Mouse (Mus musculus) liver, embryonic 15.5 days (tissue): ENCODE measurements around the gene Usp6nl. TPM values are rescaled to one million over a fixed set of nuclear protein-coding genes. Genes with fewer than 3 reads are reported as not detected.
A peak's percentile ranks its signal among the peaks of the same experiment; 100 is the strongest.

Experiments
- ATAC-seq: fragments of 200-750 bp; cut with Nextera tagmentation; 2 replicates; pipeline ENCODE4 v1.8.0; 2017; ENCODE audit warnings: moderate number of reproducible peaks, mild to moderate bottlenecking, moderate library complexity; ENCODE audit not compliant: insufficient read depth
- H3K27ac ChIP-seq: fragments of 300-500 bp; sonication (generic); replicated peaks from 2 replicates; pipeline ENCODE4 v1.5.1; 2015; ENCODE audit warnings: mild to moderate bottlenecking, inconsistent platforms
- H3K27me3 ChIP-seq: fragments of 300-500 bp; sonication (generic); 2 replicates; pipeline ENCODE4 v1.6.1; 2015; ENCODE audit warnings: mild to moderate bottlenecking, inconsistent platforms
- H3K36me3 ChIP-seq: fragments of 300-500 bp; sonication (generic); replicated peaks from 2 replicates; pipeline ENCODE4 v1.6.1; 2015; ENCODE audit warnings: moderate library complexity, mild to moderate bottlenecking, inconsistent platforms
- H3K4me1 ChIP-seq: fragments of 300-500 bp; sonication (generic); replicated peaks from 2 replicates; pipeline ENCODE4 v1.6.1; 2015; ENCODE audit warnings: inconsistent platforms
- H3K4me2 ChIP-seq: fragments of 300-500 bp; sonication (generic); 2 replicates; pipeline ENCODE4 v1.6.1; 2015; ENCODE audit warnings: moderate library complexity, mild to moderate bottlenecking, inconsistent platforms
- H3K4me3 ChIP-seq: fragments of 300-500 bp; sonication (generic); replicated peaks from 2 replicates; pipeline ENCODE4 v1.5.1; 2015; ENCODE audit warnings: mild to moderate bottlenecking, inconsistent platforms
- H3K9ac ChIP-seq: fragments of 300-500 bp; sonication (generic); 2 replicates; pipeline ENCODE4 v1.6.1; 2015; ENCODE audit warnings: moderate library complexity, mild to moderate bottlenecking, inconsistent platforms
- H3K9me3 ChIP-seq: fragments of 300-500 bp; sonication (generic); replicated peaks from 2 replicates; pipeline ENCODE4 v1.6.1; 2016; ENCODE audit warnings: inconsistent platforms
- WGBS: fragments of 180-500 bp; shearing (Covaris S2); methylation state at CpG from one replicate; pipeline ENCODE4 v1.1.7; 2015; ENCODE audit warnings: mixed read lengths; ENCODE audit not compliant: insufficient replicate concordance; 5-methylcytosine and 5-hydroxymethylcytosine counted together
- polyA plus RNA-seq: library from polyadenylated mRNA; unstranded; fragments of >200 nt; fragmentation: Nextera tagmentation; extraction: Ambion mirVana; gene quantifications from 2 replicates; pipeline ENCODE4 v1.2.1, GENCODE M21; 2015

Gene Usp6nl
- 2.5 and 3.1 TPM in 2 replicates for polyA plus RNA-seq

DNA sequence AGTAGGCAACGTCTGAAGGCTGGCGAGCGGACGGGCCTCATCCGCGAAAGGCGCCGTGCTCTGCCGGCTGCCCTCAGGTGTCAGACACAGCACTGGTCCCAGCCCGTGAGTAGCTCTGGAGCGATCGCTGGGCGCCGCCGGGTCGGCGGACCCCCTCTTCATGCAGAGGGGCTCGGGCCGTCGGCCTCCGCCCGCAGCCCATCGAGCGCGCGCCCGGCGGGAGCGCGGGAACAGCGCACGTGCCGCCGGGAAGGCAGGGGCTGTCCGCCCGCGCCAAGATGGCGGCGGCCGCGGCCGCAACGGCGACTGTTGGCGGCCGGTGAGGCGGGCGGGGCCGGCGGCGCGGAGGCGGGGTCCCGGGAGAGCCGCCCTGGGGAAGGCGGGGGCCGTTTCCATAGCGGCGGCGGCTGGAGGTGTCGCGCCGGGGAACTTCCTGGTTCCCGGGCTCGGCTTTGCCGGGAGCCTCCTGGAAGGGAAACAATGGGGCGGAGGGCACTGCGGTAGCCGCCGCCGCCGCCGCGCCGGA, at the start of gene Usp6nl:
TSS of gene Usp6nl (plus strand) at position 292 of the 526 bp plus-strand sequence.
- Histone ChIP-seq H3K27me3 (no peaks in the 10 kb centered on the region), H3K4me1 (peaks cover 34% of the 10 kb centered on the region), H3K4me2 (peak within 1 kb of the TSS; percentile 93), H3K9ac (peak within 1 kb of the TSS; percentile 96), H3K4me3 (peak within 1 kb of the TSS; percentile 99), H3K27ac (peak within 1 kb of the TSS; percentile 92), H3K9me3 (no peaks in the 10 kb centered on the region), H3K36me3 (no peaks in the 10 kb centered on the region)
- WGBS = under 1% methylated on average over 75 of the region's 75 CpGs
- ATAC-seq = peak; percentile 94

DNA sequence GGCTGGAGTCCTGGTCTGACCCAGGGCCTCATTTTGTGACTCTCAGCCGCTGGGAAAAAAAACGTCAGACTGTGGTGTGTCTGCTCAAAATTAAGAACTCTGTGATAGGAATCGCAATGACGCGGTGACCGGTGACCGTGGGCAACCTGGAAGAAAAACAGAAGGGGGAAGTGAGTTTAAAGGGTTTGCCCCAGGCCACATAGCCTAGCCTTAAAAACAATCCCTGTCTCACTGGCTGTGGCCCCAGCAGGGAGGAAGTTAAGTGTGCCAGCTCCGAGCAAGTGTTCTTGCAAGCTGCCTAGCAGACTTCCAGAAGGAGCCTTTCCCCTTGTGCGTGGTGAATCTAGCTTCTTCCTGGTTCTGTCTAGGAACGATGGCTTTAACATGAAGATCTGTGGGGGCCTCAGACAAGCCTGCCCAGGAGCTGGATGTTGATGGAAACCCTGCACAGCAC, 49.0 kb upstream of the Usp6nl start:
- Histone ChIP-seq H3K27me3 (peaks cover 16% of the 10 kb centered on the region; the same call in 1 of the 2 replicates), H3K9ac (no peak overlapping the region), H3K4me2 (no peak overlapping the region), H3K9me3 (no peaks in the 10 kb centered on the region), H3K27ac (peak overlapping the region; percentile 3; the same call in 1 of the 2 replicates), H3K4me1 (peaks cover 13% of the 10 kb centered on the region), H3K4me3 (no peak overlapping the region), H3K36me3 (no peaks in the 10 kb centered on the region)
- ATAC-seq = no peak
- 11% methylated on average over 10 of the region's 10 CpGs for WGBS

DNA sequence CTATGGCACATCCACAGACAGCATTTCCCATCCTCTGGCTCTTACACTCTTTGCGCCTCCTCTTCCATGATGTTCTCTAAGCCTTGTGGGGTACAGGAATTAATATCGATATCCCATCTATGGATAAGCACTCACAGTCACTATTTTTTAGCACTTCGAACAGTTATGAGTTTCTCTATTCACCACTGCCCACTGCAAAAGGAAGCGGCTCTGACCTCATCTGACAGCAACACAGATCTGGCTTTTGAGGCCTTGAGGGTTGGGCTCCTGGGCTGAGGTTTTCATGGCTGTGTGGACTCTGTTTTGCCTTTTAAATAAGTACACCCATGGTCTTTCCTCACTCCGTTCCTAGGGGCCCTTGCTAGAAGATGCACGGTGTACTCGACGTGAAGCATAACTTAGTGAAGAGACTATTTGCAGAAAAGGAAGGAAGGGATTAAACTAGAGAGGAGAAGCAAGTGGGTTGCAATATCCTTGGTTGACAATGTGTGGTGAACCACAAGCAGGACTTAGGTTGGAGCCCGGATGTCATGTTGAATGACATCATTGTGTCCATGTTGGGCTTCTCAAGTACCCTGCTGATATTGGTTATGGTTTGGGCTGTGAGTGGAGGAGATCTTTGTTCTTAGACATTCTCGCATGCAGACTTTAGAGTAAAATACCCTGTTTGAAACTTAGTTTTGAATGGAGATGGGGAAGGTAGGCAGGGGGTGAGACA, 43.5 kb upstream of the Usp6nl start:
- Histone ChIP-seq H3K4me3 (no peak overlapping the region), H3K4me1 (peaks cover 38% of the 10 kb centered on the region), H3K4me2 (no peak overlapping the region), H3K9me3 (no peaks in the 10 kb centered on the region), H3K27me3 (0 out of 2 replicates have a peak, but pooled peaks cover 21% of the 10 kb centered on the region), H3K27ac (no peak overlapping the region), H3K36me3 (no peaks in the 10 kb centered on the region), H3K9ac (no peak overlapping the region)
- 38% methylated on average over 10 of the region's 10 CpGs for WGBS
- ATAC-seq = no peak

DNA sequence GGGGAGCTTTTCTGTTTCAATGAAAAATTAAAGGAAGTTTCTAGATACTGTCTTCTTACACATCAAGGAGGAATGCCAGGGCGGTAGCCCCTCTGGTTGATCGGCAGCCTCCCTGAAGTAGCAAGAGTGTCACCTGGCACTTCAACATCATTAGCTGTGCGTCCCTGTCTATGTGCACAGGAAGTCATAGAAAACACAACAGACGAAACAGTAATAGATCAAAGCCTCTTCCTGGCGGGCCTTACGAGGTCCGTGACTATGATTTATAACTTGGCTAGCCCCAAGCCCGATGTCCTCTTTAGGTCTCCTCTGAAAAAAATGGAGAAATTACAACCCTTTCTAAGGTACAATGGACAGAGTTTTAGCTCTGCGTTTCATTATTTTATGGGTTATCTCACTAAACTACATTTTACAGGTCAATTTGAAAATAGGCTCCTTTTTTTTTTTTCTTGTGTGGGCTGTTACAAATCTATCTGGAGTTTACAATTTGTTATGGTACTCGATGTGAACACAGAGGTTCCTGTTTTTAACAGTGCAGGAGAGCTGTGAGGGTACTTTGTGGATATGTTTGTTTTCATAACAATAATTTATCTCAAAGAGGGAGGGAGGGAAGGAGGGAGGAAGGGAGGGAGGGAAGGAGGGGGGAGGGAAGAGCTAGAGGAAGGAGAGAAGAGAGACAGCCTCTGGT, 42.7 kb upstream of the Usp6nl start:
- no peak overlapping the region for H3K9ac ChIP-seq
- H3K4me3 ChIP-seq = no peak overlapping the region
- H3K27me3 ChIP-seq = 0 out of 2 replicates have a peak, but pooled peaks cover 21% of the 10 kb centered on the region
- WGBS = 26% methylated on average over 10 of the region's 10 CpGs
- peaks cover 42% of the 10 kb centered on the region for H3K4me1 ChIP-seq
- H3K27ac ChIP-seq = no peak overlapping the region
- no peak for ATAC-seq
- no peak overlapping the region for H3K4me2 ChIP-seq
- no peaks in the 10 kb centered on the region for H3K36me3 ChIP-seq
- H3K9me3 ChIP-seq = no peaks in the 10 kb centered on the region

DNA sequence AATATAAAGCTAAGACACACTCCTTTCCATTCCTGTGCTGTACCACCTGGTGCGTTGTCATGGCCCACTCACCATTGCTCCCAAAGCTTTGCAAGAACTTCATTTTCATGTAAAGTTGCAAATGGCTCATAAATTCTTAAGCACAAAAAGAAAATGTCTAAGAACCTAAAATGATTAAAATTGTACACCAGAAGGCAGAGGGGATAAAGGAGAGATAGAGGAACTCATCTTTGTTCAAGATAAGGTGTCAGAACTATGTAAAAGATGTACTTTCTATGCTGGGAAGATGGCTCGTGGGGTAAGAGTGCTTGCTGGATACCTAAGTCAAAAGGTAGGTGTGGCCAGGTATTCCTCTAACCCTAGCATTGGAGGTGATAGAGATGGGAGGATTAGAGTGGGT, 38.9 kb upstream of the Usp6nl start:
- Histone ChIP-seq H3K4me1 (peaks cover 68% of the 10 kb centered on the region), H3K27me3 (0 out of 2 replicates have a peak, but pooled peaks cover 13% of the 10 kb centered on the region), H3K27ac (0 out of 2 replicates have a peak overlapping the region, but pooled peaks have one; percentile 85), H3K4me2 (no peak overlapping the region), H3K9ac (no peak overlapping the region), H3K9me3 (no peaks in the 10 kb centered on the region), H3K36me3 (no peaks in the 10 kb centered on the region), H3K4me3 (no peak overlapping the region)
- WGBS = 54% methylated on average over 2 of the region's 2 CpGs
- no peak for ATAC-seq

DNA sequence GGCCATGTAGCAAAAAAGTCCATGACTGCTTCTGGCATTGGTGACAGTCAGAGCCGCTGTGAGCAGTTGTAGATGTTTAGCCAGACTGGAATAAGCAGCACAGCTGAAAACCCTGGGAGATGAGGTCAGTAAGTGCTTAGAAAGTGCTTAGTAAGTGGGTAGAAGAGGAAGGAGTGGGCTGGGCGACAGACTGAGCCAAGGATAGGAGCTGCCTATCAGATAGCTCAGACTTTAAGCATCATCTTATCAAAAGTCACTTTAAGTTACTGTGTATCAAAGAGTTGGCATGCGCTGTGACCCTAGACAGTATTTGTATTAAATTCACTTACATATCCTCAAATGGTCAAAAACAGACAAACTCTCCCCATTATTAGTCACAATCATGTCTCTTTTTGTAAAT, 37.7 kb upstream of the Usp6nl start:
- 27% methylated on average over 3 of the region's 3 CpGs for WGBS
- Histone ChIP-seq H3K27me3 (0 out of 2 replicates have a peak, but pooled peaks cover 13% of the 10 kb centered on the region), H3K4me1 (peaks cover 56% of the 10 kb centered on the region), H3K36me3 (no peaks in the 10 kb centered on the region), H3K27ac (peak overlapping the region; percentile 85), H3K4me3 (no peak overlapping the region), H3K4me2 (peak overlapping the region; percentile 33), H3K9me3 (no peaks in the 10 kb centered on the region), H3K9ac (0 out of 2 replicates have a peak overlapping the region, but pooled peaks have one; percentile 4)
- peak; percentile 72 for ATAC-seq

DNA sequence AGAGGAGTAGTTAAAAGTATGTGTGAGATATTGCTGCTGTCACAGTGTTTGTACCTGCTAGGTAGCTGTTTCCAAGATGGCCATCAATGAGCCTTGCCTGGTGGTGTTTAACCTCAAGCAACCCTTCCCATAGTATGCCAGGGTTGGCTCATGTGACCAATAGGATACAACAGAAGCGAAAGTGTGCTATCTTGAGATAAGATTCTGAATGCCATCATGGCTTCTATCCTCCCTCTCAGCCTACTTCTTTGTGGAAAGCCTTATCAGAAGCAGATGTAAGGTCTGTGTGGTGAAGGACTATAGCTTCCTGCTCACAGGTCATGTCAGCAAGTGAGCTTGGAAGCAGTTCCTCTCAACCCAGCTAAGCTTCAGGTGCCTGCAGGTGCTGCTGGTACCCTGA, 36.7 kb upstream of the Usp6nl start:
- peak; percentile 91 for ATAC-seq

DNA sequence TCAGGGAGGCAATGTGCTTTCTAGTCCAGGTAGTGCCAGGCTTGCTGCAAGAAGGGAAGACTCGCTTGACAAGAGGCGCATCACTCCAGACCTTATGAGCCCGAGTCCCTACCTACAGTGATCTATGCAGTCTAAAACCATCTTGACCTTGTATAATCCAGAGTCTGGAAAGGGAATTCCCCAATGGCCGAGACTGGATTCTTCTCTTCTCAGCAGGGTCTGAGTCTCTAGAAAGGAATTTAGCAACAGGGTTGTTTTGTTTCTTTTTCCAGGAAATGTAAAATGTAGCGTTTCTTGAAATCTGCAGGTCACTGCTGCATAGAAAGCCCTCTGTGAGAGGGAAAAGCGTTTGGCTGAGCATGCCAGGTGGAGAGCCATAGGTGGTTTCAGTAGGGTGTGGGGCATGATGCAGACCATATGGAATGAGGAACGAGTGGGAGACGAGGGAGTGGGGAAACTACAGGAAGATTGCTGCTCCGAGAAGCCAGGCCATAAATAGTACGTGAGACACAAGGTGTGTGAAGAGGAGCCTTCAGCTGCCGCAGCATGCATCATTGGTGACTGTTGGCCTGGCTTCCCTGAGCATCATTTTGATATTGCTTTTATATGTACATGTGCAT, 28.5 kb upstream of the Usp6nl start:
- H3K4me1 ChIP-seq = 0 out of 2 replicates have a peak, but pooled peaks cover 5% of the 10 kb centered on the region
- H3K36me3 ChIP-seq = no peaks in the 10 kb centered on the region
- no peaks in the 10 kb centered on the region for H3K9me3 ChIP-seq
- H3K4me2 ChIP-seq = no peak overlapping the region
- WGBS = 62% methylated on average over 11 of the region's 11 CpGs
- ATAC-seq = no peak
- H3K4me3 ChIP-seq = no peak overlapping the region
- peaks cover 16% of the 10 kb centered on the region for H3K27me3 ChIP-seq
- no peak overlapping the region for H3K27ac ChIP-seq
- no peak overlapping the region for H3K9ac ChIP-seq

More for the DNA sequence above, 36.7 kb upstream of the Usp6nl start:
- peaks cover 51% of the 10 kb centered on the region for H3K4me1 ChIP-seq
- no peak overlapping the region for H3K4me3 ChIP-seq
- no peak overlapping the region for H3K9ac ChIP-seq
- 18% methylated on average over 1 of the region's 1 CpGs for WGBS
- peak overlapping the region; percentile 42 for H3K4me2 ChIP-seq
- peak overlapping the region; percentile 85 for H3K27ac ChIP-seq
- H3K9me3 ChIP-seq = no peaks in the 10 kb centered on the region
- 0 out of 2 replicates have a peak, but pooled peaks cover 10% of the 10 kb centered on the region for H3K27me3 ChIP-seq
- no peaks in the 10 kb centered on the region for H3K36me3 ChIP-seq

DNA sequence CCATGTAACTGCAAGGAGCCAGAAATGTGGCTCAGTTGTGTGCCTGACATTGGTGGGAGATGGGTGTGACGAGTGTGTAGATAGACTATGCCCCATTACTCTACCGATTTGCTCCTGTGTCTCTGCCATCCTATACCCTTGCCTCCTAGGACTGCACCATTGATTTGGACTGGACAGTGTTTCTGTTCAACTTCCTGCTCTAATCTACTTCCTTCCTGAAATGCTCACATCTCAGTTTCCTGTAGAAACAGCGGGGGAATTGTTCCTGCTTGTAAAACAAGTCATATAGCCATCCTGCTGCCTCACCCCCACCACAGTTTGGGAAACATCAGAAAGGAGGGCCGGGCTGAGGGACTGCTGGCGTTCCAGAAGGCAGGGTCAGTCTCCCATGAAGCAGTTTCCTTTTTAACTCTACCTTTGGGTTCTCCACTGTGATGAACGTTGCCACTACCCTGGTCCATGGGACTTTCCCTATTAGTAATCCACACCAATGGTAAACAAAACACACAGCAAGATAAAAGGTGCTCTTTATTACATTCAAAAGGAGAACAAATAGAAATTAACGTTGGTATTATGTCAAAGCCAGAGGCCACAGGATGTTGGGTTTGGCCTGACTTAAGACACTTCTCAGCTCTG, 27.4 kb upstream of the Usp6nl start:
- Histone ChIP-seq H3K27ac (no peak overlapping the region), H3K27me3 (peaks cover 22% of the 10 kb centered on the region), H3K9me3 (no peaks in the 10 kb centered on the region), H3K4me1 (0 out of 2 replicates have a peak, but pooled peaks cover 5% of the 10 kb centered on the region), H3K4me2 (no peak overlapping the region), H3K4me3 (no peak overlapping the region), H3K9ac (no peak overlapping the region), H3K36me3 (no peaks in the 10 kb centered on the region)
- WGBS = 27% methylated on average over 7 of the region's 7 CpGs
- no peak for ATAC-seq

DNA sequence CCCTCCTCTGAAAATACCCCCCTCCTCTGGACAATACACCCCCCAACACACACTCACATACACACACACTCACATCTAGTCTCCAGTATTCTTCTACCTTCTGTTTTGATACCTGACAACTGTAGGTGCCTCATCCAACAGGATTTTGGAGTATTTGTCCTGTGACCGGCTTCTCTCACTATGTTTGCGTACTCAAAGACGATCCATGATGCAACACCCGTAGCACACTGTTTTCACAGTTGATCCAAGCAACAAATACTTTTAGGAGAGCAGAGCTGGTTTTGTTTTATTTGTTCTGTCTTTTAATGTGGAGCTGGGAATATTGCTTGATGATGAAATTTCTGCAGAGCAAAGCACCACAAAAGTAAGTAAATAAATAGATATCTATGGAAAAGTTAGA, 17.7 kb upstream of the Usp6nl start:
- Histone ChIP-seq H3K4me2 (no peak overlapping the region), H3K9me3 (no peaks in the 10 kb centered on the region), H3K4me3 (no peak overlapping the region), H3K27ac (no peak overlapping the region), H3K4me1 (no peaks in the 10 kb centered on the region), H3K27me3 (peaks cover 24% of the 10 kb centered on the region), H3K36me3 (no peaks in the 10 kb centered on the region), H3K9ac (no peak overlapping the region)
- no peak for ATAC-seq
- WGBS = 75% methylated on average over 4 of the region's 4 CpGs
